Mouse (Mus musculus): Measurements from ENCODE around the gene Cdc42ep4.
A peak's percentile ranks its signal among the peaks of the same experiment; 100 is the strongest.

Gene Cdc42ep4

DNA sequence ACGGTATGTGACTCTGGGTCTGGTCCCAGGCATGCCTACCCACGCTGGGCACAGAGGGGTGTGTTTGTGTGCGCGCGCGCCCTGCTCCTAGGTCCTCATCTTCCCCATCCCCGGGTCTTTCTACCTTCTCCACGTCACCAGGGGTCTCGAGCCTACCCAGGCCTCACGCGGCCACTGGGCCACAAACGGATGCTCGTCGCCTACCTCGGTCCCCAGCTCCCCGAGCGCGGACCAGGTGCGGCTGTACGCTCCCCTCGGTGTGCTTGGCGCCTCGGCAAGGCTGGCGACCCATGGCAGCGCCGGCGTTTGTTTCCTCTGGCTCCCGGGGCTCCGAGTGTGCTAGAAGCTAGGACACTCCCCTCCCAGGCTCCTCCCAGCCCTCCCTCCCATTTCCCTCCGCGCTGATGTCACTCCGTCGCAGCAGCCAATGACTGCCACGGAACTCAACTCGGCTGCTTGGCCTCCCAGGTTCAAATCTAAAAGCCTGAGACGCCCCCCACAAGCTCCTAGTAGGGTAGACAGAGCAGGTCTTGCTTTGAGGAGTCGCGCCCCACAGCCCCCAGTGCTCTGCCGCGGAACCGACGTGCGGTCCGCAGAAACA is at the start of gene Cdc42ep4:
Gene Cdc42ep4 (minus strand): TSS at position 398 of the 601 bp plus-strand sequence.
- DNase-seq (ENCODE audit: low spot score in 2 of 2) = peak; percentile 60 to 64

DNA sequence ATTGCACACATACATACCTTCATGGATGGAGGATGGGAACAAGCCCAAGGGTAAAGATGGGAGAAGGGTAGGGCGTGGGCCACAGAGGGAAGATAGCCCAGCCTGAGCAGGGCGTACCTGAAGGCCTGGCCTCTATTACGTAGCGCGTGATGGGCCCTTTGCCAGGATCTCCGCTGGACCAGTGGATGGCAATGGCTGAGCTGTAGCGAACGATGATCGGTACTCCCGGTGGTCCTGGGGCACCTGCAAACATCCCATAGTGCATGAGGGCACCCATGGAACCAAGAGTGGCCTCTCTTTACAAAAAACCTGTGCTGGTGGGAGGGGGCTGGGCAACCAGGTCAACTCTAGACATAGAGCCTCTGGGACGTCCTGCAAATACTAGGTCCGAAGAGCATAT is 48.3 kb upstream of the Cdc42ep4 start:
- DNase-seq (ENCODE audit: low spot score in 2 of 2) = no peak

DNA sequence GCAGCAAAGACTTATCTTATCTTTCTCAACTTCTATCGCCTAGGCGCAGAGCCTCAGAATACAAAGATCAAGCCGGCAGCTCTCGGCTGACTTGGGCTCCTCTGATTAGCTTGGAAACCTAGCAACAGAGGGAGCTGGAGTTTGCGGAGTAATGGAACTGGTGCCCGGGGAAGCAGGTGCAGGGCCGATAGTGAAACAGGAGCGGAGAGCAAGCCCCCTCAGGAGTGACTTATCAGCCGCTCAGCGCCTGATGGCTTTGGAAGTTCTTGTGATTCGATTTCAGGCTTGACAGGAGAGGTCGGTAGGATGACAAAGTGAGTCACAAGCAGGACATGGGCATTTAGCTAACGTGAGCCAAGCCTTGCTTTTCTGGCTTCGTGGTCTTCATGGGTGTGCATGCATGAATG is 47.4 kb upstream of the Cdc42ep4 start:
- DNase-seq (ENCODE audit: low spot score in 2 of 2) = no peak

DNA sequence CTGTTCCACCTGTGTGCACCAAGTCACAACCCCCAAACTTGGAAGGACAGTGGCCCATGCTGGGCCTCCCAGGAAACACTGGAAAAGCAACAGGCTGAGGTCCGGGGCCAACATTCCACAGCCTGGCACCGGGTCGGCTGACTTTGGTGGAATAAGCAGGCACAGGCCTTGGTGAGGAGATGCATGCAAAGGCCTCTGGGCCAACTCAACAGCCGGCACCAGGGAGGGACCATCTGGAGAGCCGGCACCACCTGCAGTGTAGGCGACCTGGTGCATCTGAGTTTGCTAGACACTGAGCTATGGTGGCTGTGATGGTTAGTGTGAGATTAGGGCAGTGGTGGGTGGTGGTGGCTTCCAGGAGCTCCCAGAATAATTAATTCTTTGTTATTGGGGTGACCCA is 46.3 kb upstream of the Cdc42ep4 start:
- DNase-seq (ENCODE audit: low spot score in 2 of 2) = peak; percentile 29 to 49

DNA sequence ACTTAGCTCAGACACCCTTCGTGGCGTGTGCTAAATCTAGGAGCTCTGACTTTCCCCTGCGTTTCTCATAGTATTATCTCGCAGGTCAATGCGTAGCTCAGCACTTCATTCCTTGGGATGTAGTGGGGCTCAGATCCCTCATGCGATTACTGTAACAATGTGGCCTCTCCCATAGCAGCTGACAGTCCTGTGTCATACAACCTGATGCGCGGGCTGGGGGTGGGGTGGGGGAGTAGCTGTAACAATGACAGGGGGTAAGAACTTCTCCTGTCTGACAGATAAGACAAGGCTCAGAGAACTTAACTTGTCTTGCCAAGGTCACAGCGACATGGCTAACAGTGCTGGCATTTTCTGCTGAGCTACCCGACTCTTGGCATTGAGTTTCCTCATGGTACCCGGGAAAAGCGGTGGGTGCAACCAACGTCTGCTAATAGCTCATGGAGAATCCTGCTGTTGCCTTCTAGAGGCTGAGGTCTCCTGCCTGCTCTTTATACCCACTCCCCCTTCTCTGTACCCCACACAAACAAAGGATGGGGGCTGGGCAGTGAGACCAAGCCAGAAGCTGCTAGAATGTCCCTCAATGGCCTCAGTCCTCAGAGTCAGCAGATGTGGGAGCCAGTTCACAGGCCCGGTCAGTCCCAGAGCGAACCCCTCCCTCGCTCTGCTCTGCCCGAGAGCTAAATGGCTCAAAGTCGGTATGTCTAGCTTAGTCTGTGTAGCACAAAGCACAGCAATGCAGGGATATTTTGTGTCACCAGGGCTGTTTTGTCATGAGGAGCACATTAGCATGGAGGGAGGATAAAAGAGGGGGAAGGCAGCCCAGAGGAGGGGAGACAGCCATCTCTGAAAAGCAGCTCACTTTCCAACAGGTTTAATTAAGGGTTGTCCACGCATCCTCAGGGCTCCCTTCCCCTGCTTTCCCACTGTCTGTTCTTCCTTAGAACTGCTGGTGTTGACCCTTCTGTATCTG is 45.6 kb upstream of the Cdc42ep4 start:
- DNase-seq (ENCODE audit: low spot score in 2 of 2) = no peak

DNA sequence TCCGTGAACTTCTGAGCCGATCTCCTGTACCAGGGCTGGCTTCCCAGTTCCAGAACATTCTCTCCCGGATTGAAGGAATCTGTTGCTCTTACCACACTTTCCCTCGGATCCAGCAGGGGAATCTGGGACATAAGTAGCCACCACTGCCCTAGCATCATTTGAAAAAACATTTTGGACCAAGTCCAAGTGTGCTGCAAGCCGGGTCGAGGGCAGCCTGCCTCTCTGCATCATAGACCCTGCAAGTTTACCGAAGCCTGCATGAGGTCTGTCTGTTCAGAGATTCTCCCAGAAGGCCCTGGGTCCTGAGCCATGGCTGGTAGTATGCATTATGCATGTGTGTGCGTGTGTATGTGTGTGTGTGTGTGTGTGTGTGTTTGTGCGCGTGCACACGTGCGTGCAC is 44.2 kb upstream of the Cdc42ep4 start:
- no peak for DNase-seq (ENCODE audit: low spot score in 2 of 2)

DNA sequence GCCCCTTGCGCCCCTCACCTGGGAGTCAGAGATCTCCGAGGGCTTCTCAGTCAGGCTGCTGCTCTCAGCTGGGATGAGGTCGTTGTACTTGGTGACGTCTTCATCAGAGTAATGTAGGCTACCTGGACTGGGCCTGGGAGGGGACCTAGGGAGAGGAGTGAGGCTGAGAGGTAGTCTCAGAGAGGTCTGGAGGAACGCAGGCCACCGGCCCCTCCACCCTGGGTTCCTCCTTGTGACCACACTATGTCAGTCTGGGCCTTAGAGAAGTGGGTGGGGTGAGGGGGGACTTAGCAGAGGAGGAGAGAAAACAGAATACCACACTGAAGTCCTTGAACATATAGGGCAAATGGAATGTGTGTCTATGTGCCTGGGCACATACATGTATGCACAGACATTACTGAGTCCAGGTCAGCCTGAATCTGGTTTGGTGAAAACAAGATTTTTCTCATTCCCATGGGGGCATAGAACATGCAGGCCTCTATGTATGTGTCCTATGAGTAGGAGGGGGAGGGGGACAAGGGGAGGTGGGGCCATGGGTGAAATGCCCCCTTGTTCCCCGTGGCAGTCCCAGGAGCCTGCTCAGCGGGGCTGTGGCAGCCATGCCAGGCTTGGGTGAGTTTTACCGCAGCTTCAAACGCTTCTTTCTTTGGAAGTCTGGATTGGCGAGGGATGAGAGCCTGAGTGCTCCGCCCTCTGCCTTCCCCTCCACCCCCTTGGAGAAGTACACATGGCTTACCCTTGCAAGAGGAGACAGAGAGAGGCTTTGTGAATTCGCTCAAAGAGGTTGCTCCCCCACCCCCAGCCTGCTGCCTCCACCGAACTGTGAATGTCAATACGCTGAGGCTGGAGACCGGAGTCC is 39.9 kb upstream of the Cdc42ep4 start:
- peak; percentile 52 to 64 for DNase-seq (ENCODE audit: low spot score in 2 of 2)

DNA sequence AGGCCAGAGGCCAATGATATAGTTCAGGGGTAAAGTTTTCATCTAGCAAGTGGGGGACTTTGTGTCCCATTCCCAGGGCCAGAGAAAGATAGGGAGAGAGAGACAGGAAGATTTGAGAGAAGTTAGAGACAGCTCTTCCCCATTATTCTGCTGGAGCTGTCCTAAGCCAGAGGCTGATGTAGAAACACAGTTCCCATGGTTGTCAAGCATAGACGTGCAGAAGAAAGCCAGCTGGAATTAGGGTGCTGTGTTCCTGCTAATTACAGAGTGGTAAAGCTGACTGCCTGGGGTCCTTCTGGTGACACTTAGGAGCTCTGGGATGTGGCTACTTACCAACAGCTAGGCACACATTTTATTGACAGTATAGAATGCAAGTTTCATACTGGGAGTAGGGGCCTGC is 37.4 kb upstream of the Cdc42ep4 start:
- DNase-seq (ENCODE audit: low spot score in 2 of 2) = no peak

DNA sequence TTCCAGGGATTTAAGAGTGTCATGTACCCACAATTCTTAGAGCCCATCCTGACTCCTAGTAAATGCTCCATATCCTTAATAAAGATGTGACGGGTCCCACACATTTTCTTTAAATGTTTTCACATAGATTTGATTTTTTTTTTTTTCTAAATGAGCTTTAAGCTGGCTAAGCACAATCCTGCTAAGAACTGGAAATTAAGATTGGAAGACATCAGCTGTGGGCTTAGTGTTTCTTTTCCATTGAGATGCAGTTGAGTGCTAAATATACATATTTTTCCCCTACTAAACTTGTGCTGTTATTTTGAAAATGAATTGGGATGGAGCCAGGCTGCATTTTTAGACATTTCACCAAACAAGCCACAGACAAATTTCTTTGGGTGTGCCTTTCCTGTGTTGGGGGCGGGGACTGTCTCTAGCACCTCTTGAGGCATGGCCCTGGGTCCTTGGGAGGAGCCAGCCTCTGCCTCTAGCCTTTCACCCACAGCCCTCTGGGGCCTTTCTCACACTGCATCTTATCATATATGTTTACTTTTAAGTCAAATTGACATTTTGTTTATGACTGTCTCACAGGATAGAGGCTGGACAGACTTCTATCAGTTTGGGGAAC is 36.6 kb upstream of the Cdc42ep4 start:
- DNase-seq (ENCODE audit: low spot score in 2 of 2) = no peak

DNA sequence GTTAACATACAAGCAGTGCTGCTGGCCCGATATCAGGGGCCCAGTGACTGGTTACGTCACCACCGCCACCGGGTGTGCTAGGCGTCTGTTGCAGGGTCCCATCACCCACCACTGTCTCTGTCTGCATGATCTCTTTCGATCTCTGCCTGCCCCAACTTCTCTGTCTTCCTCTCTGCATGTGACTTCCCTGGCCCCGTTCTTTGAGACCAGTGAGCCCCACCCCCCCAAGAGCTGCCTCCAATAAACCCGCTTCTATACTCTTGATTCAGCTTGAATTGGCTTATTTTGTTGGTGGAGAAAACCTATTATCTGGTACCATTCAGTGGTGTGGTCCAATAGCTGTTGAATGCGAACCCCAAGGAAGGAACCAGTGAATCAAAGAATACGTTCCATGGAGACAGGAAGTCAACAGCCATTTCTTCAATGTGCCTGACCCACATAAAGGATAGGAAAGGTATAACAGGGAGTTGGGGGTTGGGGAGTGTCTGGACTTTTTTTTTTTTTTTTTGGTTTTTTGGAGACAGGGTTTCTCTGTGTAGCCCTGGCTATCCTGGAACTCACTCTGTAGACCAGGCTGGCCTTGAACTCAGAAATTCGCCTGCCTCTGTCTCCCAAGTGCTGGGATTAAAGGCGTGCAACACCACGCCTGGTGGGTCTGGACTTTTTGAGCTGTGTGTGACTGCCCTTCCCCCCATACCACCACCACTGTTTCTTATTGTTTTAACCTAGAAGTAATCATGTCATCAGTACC is 35.9 kb upstream of the Cdc42ep4 start:
- no peak for DNase-seq (ENCODE audit: low spot score in 2 of 2)

DNA sequence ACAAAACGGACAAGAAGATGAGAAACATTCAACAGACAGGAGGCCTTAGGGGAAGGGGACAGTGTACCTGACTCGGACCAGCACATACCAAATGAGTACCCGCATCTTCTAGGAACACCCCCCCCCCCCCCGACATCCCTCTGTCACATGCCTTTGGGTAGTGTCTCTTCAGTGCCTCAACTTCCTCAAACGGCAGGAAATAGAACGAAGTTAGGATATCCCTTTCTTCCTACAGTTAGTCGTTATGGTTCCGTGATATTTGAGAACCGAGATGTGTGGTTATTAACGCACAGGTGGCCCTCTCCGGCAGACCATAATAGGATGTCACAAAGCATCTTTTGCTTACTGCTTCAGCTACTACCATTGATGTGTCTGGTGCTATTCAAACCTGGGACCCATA is 35.3 kb upstream of the Cdc42ep4 start:
- DNase-seq (ENCODE audit: low spot score in 2 of 2) = no peak

DNA sequence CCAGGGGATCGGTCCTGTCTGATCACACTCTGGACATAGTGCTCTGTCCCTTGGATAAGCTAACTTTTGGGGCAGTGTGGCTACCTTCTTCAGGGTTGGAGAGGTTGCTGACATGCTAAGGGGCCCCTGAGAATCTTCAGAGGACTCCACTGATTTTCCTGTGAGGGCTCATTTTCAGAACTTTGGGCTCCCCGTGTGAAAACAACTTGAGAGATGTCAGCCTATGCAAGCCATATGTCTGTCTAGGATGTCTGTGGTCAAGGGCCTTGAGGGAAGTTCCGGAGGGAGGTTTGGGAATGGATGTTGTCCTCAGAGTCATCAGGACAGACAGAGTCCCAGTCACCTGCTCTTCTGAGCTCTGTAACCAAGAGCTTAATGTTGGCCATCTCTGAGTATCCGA is 34.7 kb upstream of the Cdc42ep4 start:
- DNase-seq (ENCODE audit: low spot score in 2 of 2) = no peak

DNA sequence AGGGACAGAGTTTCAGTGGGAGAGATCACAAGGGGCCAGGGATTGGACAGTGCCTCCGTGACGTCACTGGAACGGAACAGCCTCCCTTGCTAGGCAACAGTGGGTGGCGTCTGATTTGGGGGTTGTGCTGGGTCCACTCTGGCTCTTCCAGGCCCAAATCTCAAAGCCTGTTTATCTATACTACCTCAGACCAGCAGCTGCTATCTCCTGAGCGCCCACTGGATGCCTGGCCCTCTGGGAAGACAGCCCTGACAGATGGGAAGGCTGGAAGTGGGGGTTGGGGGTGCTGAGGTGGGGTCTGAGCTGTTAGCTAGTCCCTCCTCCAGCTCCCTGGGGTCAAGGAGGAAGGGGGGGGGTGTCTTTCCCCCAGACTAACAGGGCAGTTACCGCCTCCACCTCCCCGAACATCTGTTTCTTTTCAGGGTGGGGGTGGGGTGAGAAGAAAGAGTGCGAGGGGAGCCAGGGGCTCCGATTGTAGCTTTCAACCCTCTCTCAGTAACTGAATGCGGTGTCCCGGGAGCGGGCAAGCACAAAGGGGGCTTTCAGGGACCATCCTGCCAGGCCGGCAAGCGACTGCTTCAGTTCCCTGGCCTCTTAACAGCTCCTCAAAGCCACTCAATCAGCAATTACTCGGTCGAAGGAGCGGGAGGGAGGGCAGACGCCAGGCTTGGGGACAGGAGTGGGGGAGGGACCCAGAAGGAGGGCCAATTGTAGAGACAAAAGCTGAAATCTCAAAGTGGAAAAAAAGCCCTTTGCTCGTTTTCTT is 33.9 kb upstream of the Cdc42ep4 start:
- DNase-seq (ENCODE audit: low spot score in 2 of 2) = peak; percentile 37 to 43

DNA sequence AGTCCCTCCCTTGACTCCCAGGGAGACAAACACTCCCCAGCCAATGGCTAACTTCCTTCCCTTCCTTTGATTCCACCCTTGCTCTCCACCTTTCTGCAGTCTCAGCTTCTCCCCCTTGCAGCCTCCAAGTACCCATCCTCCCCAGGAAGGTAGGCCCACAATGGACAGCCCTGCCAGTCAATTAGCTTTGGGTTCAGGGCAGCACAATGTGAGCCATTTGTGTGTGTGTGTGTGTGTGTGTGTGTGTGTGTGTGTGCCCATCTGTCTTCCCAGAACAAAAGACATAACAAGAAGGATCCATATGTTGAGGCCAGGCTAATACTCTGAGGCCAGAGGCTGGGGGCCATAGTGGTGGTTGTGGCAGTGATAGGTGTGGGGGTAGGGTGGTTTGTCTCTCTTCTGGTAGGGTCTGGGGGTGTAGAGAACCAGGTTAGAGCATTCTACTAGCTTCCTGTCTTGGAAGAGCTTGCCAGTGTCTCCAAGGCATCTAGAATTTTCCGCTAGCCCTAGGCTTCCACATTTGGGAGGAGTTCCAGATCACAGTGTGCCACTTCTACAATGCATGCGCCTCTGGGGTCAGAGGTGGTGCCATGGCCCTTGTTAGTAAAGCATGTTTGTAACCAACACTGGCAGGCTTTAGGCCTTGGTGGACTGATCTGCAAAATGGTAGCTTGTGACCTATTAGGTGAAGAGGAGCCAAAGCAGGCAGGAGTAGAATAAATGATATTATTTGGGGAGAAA is 33.1 kb upstream of the Cdc42ep4 start:
- DNase-seq (ENCODE audit: low spot score in 2 of 2) = no peak

DNA sequence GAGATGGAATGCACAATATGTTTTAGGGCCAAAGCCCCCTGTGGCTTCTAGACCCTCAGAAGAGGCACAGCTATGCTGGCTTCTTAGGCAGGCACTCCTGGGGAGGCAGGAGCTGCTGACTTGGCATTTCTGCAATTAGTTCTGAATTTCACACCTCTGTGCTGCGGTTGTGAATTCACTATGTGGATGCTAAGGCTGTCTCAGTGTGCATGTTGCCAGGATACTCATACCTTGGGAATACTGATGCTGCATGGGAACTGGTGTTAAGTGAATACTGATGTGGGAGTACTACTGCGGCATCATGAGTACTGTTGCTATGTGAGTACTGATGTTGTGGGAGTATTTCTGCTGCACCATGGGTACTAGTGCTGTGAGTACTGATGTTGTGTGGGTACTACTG is 30.8 kb upstream of the Cdc42ep4 start:
- no peak for DNase-seq (ENCODE audit: low spot score in 2 of 2)

DNA sequence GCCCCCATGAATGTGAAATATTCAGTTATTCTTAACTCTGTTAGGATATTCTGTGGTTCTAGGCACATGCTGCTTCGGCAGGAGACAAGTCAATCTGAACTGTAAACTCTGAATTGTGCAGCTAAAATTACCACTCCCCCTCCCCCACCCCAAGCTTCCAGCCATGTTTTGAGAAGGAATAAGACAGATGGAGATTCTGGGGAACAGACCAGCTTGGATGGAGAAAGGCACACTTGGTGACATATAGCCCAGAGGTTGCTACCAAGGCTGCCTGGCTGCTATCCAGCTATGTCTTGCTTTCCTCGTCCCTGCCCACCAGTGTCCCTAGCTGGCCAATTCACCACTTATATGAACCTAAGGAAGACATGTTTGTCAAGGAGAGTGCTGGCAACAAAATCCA is 30.3 kb upstream of the Cdc42ep4 start:
- no peak for DNase-seq (ENCODE audit: low spot score in 2 of 2)

DNA sequence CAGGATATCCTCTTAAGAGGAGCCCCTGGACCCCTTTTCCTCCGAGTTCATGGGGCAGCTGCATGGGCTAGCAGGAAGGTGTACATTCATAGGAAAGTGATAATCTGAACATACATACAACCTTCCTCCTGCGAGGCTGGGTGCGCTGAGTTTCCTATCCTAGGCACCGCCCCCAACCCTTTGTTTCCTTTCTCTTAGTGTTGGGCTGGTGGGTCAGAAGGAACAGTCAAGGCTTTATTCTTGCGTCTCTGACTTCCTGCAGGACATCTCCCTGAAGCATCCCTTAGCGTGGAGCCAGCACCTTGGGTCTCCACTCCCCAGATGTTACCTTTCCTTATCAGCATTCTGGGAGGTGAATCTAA is 28.0 kb upstream of the Cdc42ep4 start:
- no peak for DNase-seq (ENCODE audit: low spot score in 2 of 2)

DNA sequence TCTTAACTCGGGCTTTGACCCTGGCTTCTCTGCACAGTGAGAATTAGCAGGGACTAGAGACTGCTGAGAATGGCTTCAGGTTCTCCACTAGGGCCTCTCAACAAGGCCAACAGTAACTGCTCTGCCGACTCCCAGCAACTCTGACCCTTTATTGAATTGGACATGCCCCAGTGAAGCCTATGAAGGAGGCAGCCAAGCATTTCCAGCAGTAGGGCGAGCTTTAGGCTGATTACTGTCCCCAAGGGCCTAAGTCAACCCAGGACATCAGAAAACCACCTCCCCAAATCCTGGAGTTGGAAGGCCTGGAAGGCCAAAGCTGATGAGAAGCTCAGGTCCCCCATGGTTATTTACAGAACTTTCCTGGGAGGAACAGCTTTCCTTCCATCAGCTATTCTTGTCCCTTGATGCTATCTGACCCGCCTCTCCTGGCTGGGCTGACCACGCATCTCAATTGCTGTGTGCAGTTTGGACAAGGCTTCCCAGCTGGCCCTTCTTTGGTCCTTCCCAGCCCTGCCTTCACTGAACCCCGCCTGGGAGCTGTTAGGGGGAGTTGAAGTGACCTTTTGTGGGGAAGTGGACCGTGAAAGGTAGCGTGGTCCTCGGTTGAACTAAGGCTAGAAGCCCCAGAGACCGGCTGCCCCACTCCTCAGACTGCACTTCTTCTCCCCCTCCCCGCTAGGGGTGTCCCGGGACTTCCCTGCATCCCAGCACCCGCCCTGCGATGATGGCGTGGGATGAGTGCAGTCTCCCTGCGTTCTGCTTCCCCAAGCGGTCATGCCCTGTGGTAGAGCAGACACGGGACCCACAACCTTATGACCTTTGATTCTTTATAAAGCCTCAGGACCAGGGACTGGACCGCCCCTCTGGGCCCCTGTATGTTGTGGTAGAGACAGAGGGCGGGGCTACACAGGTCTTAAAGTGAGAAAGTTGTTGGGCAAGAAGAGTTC is 27.3 kb upstream of the Cdc42ep4 start:
- DNase-seq (ENCODE audit: low spot score in 2 of 2) = no peak
